Mouse (Mus musculus) neural tube, embryonic 10.5 days (tissue): ENCODE results near the gene Magee1.
"Not testable (repeated sequence)": the region's sequence is repeated elsewhere in the genome, so short reads cannot be mapped to it uniquely, and the experiment has no call there.

Experiments used
- DNase-seq: peaks from one replicate; pipeline ENCODE4 v3.0.0-alpha.2; 2017; ENCODE audit warnings: low spot score; ENCODE audit errors: extremely low spot score

Magee1 gene

GRCm38 (mm10) chrX:105120275-105121226 is at the start of gene Magee1:
Gene Magee1, plus strand, starts transcription at chrX:105120378.
- DNase-seq = peak; percentile 65

DNA sequence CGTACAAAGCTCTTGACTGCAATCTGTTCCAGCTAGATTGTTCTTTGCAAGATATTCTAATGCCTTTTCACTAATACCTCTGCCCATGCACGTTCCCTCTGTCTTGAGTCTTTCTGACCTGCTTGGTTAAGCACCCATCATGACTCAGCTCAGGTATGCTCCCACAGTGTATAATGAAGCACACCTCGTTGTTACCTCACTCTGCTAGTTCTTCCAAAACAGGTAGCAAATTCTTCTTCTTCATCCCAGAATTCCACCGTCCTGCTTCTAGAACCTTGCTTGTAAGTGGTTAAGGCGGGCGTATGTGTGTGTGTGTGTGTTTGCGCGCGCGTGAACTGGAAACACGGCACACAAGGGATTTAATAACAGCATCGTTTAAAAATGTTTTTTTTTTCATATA is 41.0 kb upstream of the Magee1 start:
- DNase-seq = no peak

DNA sequence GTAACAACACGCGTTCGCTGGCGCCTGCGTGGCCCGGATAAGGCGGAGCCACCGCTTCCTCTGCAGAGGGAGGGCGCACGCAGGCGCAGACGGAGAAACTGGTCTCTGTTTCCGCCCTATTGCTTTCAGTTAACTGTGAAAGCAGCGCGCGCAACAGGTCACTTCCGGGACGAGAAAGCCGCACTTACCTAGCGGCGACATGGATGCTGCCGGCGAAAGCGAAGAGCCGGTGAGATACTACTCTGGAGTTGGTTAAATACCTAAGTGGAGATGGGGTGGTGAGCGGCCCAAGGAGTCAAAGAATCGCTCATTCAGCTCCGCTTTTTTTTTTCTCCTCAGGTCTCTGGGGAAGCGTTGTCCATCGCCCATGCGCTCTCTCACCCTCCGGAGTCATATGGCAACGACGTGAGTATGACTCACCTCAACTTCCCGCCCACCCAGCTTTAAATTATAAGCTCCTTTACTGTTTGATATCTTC is 40.5 kb upstream of the Magee1 start, which contains the start of gene Pbdc1:
Gene Pbdc1 (plus strand): TSS at position 142 of the 478 bp plus-strand sequence.
- peak; percentile 83 for DNase-seq

DNA sequence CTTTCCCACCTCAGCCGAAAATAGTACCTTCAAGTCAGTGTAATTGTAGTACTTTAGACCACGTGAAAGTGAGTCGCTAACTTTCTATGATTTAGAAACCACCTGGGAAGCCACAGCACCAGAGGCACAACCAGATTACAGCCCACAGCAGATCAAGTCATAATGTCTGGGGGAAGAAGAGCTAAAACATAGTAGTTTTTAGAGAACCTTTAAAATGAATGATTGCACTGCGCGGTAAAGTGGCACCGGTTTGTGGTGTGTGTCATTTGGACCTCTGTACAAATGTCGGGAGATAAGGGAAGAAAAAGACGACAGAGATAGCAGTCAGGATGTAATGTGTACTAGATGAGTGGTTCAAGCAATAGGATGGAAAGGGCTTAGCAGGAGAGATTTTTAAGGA is 40.1 kb upstream of the Magee1 start:
- no peak for DNase-seq

DNA sequence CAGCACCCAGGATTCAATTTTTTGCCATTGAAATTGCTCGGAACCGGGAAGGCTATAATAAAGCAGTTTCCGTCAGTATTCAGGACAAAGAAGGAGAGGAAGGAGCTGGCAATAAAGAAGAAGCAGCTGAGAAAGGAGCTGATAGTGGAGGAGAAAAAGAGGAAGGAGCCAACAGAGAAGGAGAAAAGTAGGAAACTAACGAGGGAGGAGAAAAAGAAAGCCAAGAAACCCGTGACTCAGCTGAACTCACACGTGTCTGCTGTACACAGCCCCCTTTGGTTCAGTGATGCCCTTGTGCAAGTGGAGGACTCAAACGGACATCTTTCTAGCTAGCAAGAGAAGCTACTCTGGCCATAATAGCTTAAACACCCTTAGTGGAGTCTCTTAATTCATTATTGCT is 37.2 kb upstream of the Magee1 start:
- not testable (repeated sequence) for DNase-seq

DNA sequence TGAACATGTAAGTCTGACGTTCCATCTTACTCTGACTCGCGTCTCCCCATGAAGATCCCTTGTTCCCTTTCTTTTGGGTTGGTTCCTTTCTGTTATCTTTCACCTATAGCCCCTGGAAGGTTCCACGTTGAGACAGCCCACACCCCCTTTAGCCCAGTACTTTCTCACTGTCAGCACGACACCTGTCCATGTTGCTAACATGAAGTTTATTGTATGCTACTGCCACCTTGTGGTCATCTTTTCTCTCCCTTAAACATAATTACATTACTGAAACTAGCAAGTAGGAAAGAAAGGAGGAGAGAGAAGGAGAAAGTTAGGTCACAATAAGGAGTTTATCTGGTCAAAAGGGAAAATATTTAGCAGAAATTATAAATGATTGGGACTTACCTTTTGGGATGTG is 16.0 kb upstream of the Magee1 start:
- no peak for DNase-seq

GRCm38 (mm10) chrX:105114994-105115393 is 5.2 kb upstream of the Magee1 start:
- no peak for DNase-seq

DNA sequence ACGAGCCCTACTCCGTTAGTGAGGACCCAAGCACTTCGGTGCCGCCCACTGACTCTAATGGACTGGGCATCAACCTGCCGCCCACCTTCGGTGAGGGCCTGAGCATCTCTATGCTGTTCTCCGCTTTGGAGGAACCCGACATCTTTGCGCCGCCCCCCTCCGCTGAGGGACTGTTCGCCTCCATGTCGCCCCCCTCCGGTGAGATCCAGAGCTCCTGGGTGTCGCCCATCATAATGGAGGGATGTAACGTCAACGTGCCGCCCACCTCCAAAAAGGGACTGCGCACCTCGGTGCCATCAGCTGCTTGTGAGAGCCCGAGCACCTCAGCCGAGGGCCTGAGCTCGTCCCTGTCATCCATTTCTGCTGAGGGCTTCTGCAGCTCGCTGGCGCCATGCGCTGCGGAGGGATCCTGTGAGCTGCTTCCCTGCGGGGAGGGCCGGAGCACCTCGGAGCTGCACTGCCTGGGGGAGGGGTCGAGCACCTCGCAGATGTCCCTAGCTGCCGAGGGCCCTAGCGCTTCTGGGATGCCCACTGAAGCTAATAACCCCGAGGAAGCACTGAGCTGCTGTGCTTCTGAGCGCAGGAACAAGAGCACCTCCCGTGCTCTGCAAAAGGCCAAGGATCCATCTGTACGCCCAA is 1.2 kb downstream of the Magee1 start:
- peak; percentile 61 for DNase-seq

- no peak for DNase-seq
These were observed 4.7 kb downstream of the Magee1 start for GRCm38 (mm10) chrX:105124903-105125302.

DNA sequence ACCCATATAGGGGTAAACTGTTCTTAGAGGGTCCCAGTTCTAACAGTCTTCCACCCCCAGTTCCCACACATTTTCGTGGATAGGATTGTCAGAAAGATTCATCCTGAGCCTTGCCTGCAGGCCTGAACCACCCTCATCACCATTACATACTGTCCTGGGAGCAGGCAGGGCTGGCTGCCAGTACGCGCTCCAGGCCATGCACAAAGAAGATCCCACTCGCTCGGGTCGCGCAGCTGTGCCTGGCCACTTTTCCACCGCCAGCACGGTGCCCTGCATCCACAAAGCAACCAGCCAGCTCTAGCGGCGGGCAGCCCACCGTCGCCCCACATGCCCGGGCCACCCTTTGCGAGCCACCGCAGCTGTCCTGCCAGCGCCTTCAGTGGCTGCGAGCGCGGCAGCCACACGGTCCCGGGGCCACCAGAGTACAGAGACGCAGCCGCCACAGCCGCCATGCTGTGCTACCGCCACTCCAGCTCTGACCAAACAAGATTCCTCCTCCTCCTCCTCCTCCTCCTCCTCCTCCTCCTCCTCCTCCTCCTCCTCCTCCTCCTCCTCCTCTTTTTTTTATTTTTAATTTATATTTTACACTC is 31.8 kb downstream of the Magee1 start:
- no peak for DNase-seq

- not testable (repeated sequence) for DNase-seq
These were observed 44.8 kb downstream of the Magee1 start for GRCm38 (mm10) chrX:105165007-105165406.

GRCm38 (mm10) chrX:105167217-105167616 is 47.0 kb downstream of the Magee1 start:
- DNase-seq = no peak
